Mouse (Mus musculus) layer of hippocampus, adult 2 months (tissue): ENCODE data around the gene Prune1. TPM values are rescaled to one million over a fixed set of nuclear protein-coding genes. Genes with fewer than 3 reads are reported as not detected.
"Not testable (repeated sequence)": the region's sequence is repeated elsewhere in the genome, so short reads cannot be mapped to it uniquely, and the experiment has no call there.

Source experiments
- DNase-seq, 2 experiments: peaks; one replicate each; pipeline ENCODE4 v3.0.0; 2022; ENCODE audit warnings: low spot score in 2 of 2
- H3K27ac ChIP-seq: fragments of 200-600 bp; 2 replicates; pipeline ENCODE4 v1.8.1; 2022
- H3K4me3 ChIP-seq: fragments of 200-600 bp; 2 replicates; pipeline ENCODE4 v1.8.1; 2022; ENCODE audit warnings: mild to moderate bottlenecking
- CTCF ChIP-seq: fragments of 200-600 bp; conservative IDR thresholded peaks from 2 replicates; pipeline ENCODE4 v1.8.1; 2022; ENCODE audit warnings: antibody characterized with exemption, mild to moderate bottlenecking, moderate library complexity
- total RNA-seq, 2 experiments: library from RNA; stranded (reverse); gene quantifications; 2 replicates each; pipeline ENCODE4 v1.2.3; 2021

The Prune1 gene
- total RNA-seq, 2 experiments from 2014 or later = 22.0 to 22.4 TPM

DNA sequence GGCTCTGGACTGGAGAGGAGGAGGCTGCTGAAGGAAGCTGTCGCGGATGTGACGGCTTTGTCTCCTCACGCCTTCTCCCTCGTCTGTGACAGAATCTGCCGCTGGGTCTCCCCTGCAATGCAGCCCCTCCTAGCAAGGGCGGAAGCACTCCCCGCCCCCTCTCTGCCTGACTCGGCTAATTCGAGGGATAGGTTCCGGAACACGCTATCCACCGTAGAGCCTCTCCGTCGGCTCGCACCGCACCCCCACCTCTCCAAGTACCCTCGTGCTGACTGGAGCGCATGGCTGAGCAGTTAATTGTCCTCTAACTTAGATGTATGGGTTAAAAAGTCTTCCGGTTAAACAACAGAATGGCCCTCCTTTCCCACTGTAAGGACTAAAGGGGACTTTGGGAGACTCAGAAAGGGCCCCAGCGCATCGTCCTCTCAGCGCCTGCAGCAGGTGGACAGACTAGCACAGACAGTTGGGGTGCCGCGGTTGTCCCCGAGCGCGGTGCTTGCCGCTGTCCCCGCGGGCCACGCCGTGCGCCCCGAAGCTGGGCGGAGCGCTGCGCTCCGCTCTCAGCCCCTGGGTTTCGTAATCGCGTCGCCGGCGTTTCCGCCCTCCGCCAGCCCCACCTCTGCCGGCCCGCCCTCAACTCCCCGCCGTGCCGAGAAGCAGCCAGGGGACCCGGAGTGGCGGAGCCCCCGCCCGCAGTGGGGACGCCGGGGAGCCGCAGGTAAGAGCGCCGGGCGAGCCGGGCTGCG lies 53.6 kb downstream of the Prune1 start, which contains the start of gene Cdc42se1:
TSS of gene Cdc42se1 (plus strand) at position 585 of the 746 bp plus-strand sequence.
- DNase-seq = peak; percentile 89 to 91
- H3K4me3 ChIP-seq = peak within 1 kb of the TSS; percentile 81
- peak within 1 kb of the TSS; percentile 100 for H3K27ac ChIP-seq
- no peak for TF ChIP-seq CTCF

DNA sequence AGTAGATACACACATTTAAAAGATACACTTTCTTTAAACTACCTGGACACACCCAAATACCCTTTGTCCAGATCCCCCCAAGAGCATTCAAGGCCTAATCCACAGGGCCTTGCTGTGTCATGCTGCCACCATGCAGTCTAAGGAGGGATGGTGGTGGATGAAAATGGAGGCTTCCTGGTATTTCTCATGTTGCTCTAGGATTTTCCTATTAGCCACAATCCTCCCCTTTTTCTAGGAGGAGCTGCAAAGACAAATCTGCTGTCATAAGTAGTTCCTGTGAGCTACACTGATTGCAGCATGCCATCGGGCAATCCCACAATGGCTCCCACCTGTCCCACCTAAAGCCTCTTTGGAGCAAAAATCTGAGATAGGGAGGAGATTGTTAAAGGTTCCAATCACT lies 54.7 kb downstream of the Prune1 start:
- H3K4me3 ChIP-seq = peak overlapping the region; percentile 81
- DNase-seq = peak in 1 of 2 experiments; percentile 32
- no peak for TF ChIP-seq CTCF
- H3K27ac ChIP-seq = peak overlapping the region; percentile 100

DNA sequence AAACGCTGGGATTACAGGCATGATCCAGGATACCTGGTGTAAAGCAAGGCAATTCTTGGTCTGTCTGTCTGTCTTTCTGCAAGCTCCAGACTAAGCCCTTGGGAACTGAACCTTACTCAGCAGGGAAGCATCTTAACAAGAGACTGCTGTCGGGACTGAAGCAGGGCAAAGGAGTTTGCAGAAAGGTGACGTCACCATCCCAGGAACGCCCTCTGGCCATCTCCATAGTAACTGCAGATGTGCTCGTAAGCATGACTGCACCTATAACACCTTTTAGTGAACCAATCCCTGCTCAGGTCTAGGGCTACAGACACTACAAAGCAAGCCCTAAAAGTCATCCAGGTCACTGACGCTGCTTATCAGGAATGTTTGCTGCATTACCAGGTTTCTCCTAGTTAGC lies 57.6 kb downstream of the Prune1 start:
- TF ChIP-seq CTCF = no peak
- no peak for DNase-seq
- Histone ChIP-seq H3K27ac (peak overlapping the region; percentile 36; the same call in 1 of the 2 replicates), H3K4me3 (no peak overlapping the region)

DNA sequence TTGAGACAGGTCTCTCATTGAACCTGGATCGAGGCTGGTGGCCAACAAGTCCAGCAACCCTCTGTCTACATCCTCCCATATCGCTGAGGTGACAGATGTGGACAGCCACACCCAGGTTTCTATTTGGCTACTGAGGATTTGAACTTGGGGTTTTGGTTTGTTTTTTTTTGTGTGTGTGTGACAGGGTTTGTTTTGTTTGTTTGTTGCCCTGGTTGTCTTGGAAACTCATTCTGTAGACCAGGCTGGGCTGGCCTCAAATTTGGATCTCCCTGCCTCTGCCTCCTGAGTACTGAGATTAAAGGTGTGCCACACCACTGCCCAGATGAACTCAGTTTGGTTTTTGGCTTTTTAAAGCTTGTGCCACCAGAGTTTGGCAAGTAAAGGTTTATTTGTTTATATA lies 58.8 kb downstream of the Prune1 start:
- DNase-seq = no peak
- no peak overlapping the region for H3K4me3 ChIP-seq

DNA sequence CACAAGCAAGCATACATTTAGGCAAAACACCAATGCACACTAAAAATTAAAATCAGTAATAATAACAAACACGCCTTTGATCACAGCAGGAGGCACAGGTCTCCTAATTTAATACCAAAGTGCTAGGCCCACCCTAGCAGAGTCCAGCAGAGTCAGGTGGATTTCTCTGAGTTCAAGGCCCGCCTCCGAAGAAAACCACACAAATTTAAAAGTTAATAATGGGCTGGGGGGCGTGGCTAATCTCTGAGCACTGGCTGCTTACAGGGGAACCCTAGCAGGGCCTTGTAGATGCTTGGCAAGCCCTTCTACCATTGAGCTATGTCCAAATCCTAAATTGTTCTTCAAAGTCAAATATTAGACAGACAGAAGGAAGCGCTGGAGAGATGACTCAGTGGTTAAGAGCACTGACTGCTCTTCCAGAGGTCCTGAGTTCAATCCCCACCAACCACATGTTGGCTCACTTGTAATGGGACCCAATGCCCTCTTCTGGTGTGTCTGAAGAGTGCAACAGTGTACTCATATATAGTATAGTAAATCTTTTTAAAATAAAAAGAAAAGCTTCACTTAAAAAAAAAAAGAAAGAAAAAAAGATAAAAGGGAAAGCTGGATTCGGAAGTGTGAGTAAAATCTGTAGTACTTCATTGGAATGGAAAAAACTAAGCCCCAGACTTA lies 63.3 kb downstream of the Prune1 start:
- H3K27ac ChIP-seq = no peak overlapping the region
- no peak overlapping the region; the same call in 1 of the 2 replicates for H3K4me3 ChIP-seq
- TF ChIP-seq CTCF = peak; percentile 52
- no peak for DNase-seq

More for the DNA sequence above, 58.8 kb downstream of the Prune1 start:
- no peak for TF ChIP-seq CTCF
- no peak overlapping the region for H3K27ac ChIP-seq

DNA sequence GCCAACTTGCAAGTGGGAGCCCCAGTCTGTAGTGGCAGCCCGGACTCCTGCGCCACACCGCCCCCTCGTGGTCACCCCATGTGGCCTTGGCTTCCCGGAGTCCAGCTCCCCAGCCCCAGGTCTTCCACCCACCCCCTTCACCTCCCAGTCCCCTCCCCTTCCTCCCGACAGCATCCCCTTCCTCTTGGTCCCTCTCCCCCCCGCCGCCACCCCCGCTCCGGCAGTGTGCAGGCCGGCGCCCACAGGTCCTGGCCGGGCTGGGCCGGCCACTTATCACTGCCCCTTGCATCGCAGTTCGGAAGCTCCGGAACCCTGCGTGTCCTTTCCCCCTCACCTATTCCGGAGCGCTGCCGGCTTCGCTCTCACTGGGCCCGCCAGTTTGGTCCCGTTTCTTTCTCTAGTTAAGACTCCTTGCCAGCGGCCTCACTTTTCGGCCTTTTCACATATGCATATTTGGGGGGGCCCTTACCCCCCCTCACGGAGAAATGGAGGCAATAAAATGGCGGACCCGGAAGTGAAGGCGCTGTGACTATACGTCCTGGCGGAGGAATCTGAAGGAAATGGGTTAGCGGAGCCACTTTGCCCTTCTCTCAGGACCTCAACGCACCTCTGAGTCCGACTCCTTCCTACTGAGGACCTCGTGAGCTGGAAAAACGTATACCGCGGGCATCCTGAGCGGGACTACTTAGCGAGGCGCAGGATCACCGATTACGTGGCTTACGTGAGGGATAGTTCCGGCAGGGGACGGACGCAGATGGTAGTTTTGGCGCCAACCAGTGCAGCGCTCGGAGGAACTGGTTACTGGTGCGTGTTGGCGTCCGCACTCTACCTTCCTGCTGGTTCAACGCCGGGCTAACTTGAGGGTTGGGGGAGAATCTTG lies 64.4 kb downstream of the Prune1 start, which contains the start of gene Gabpb2:
TSS of gene Gabpb2 (minus strand) at position 662 of the 880 bp plus-strand sequence.
- Histone ChIP-seq H3K27ac (peak within 1 kb of the TSS; percentile 99), H3K4me3 (peak within 1 kb of the TSS; percentile 62)
- DNase-seq = peak; percentile 84 to 92
- TF ChIP-seq CTCF = peak; percentile 91

DNA sequence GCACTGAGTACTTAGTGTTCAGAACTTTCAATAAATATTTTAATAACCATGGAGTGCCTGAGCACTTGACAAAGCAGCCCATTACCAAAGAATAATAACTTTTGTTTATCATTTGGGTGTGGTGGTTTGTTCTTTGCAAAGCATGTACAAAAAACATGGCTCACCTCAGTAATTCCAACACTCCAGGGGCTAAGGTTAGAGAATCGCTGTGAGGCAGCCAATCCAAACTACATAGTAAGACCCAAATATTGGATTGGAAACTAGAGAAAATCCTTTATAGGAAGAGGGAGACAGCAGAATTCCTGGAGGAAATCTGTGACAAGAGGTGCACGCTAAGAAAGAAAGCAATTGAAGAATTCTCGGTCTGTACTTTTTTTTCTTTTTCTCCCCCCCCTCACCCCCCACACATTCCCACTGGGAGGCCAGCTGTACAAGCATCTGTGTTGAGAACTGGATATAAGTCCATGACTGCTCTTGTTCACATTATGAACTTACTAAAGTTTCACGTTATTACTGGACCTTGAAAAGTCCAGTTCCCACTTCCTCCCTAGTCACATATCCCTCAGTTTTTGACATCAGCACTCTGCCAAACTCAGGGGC lies 65.1 kb downstream of the Prune1 start:
- TF ChIP-seq CTCF = no peak
- H3K4me3 ChIP-seq = peak overlapping the region; percentile 62
- DNase-seq = no peak
- peak overlapping the region; percentile 99 for H3K27ac ChIP-seq

DNA sequence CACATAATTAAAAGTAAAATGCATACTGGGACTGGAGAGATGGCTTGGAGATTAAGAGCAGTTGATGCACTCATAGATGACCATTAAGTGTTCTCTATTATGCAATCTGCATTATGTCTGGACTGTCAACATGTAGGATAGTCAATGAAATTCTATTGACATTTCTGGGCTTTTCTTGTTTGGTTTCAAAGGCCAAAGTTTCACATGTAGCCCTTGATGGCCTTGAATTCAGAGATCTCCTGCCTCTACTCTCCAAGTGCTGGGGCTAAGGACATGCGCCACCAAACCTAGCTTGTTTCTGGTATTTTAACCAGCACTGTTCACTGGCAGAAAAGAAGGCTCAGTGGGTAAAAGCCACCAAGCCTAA lies 68.3 kb downstream of the Prune1 start:
- TF ChIP-seq CTCF = no peak
- DNase-seq = no peak

DNA sequence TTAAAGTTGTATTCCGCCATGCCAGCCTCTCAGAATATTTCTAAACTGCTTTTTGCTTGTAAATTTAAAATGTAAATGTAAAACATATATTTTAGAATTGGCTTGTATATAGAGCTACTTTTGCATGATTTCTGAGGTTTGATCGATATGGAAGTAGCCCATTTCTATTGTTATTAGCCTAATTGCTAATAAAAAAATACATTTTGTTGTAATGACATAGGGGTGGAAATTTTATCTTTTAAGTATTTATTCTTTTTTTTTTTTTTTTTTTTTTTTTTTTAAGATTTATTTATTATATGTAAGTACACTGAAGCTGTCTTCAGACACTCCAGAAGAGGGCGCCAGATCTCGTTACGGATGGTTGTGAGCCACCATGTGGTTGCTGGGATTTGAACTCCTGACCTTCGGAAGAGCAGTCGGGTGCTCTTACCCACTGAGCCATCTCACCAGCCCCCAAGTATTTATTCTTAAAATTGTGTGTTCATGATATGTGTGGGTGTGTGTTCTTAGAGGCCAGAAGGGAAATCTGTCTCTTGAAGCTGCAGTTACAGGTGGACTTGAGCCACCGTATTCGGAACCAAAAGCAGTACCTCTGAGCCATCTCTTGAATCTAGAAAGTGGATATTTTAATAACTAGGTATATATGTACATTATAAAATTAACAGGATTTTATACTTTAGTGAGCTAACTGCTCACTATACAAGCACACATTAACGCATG lies 68.8 kb downstream of the Prune1 start:
- H3K4me3 ChIP-seq, DNase-seq, H3K27ac ChIP-seq: not testable (repeated sequence)
- TF ChIP-seq CTCF = peak; percentile 48

More for the DNA sequence above, 68.3 kb downstream of the Prune1 start:
- H3K27ac ChIP-seq = no peak overlapping the region
- no peak overlapping the region for H3K4me3 ChIP-seq

DNA sequence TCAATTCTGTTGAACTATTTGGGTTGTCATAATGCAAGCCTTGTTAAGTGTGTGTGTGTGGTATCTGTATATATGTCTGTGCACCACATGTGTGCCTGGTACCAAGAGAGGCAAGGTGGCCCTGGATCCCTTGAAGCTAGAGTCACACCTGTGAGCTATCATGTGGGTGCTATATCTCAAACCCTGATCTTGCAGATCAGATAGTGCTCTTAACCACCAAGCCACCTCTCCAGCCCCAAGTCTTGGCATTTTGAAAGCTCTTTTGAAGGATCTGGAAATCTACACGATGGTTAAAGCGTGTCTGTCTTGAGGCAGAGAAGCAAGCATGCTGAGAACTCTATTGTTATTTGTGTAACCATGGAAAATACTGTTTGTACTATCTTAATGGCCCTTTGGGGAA lies 71.3 kb downstream of the Prune1 start:
- DNase-seq = no peak
- Histone ChIP-seq H3K27ac (no peak overlapping the region), H3K4me3 (no peak overlapping the region)
- no peak for TF ChIP-seq CTCF

DNA sequence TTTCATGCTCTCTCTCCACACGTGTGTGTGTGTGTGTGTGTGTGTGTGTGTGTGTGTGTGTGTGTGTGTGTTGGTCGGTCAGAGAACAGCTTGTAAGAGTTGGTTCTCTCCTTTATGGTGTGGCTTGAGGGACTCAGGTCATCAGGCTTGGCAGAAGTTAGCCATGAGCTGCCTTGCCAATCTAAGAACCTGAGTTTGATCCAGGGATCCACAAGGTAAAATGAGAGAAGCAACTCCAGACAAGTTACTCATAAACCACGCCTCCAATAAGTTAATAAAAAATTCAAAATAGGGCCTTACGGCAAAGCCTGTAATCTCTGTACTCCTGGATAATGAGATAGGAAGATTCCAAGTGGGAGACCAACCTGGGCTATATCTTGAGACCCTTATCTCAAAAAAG lies 73.6 kb downstream of the Prune1 start:
- H3K27ac ChIP-seq = no peak overlapping the region
- no peak for DNase-seq
- no peak for TF ChIP-seq CTCF
- no peak overlapping the region for H3K4me3 ChIP-seq

DNA sequence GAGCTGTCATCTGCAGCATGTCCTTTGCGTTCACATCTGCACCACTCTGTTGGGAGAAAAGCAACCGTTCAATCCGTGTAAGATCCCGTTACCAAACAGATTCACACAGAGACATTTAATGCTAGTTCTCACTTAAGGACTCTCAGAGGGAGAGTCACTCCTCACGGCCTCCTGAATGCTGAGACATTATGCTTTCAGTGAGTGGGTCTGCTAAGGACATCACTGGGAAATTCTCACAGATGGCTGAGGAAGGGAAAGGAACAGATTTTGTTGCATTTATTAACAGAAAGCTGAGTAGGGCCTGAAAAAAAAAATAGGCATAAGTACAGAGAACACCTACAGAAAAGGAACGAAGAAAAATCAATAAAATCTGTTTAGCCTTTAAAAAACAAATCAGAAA lies 78.0 kb downstream of the Prune1 start:
- DNase-seq = peak; percentile 33 to 63
- TF ChIP-seq CTCF = no peak

More for the DNA sequence above, 78.0 kb downstream of the Prune1 start:
- Histone ChIP-seq H3K4me3 (no peak overlapping the region), H3K27ac (peak overlapping the region; percentile 15; the same call in 1 of the 2 replicates)

Other genes with a start within 250 kb of the Prune1 start
- 100 to 1,000 TPM; 158 to 160 TPM for gene Psmd4, start 239.5 kb downstream of the Prune1 start, total RNA-seq
- gene Pip5k1a, start 175.1 kb downstream of the Prune1 start, total RNA-seq = 10 to 100 TPM; 64.1 to 71.0 TPM
- 10 to 100 TPM; 43.5 to 46.1 TPM for gene Vps72, start 171.1 kb downstream of the Prune1 start, total RNA-seq
- gene Tmod4, start 157.6 kb downstream of the Prune1 start, total RNA-seq = under 1 TPM in 1 of 2 experiments, not detected in 1; 0.71 TPM
- gene Scnm1, start 148.1 kb downstream of the Prune1 start, total RNA-seq = 10 to 100 TPM; 50.4 to 57.5 TPM
- gene Lysmd1, start 148.0 kb downstream of the Prune1 start, total RNA-seq = 10 to 100 TPM; 16.4 to 16.7 TPM
- gene Tnfaip8l2, start 139.7 kb downstream of the Prune1 start, total RNA-seq = 1 to 10 TPM; 2.5 to 2.7 TPM
- 10 to 100 TPM; 33.9 to 46.6 TPM for gene Sema6c, start 121.6 kb downstream of the Prune1 start, total RNA-seq
- 10 to 100 TPM; 15.4 to 20.0 TPM for gene Gabpb2, start 64.2 kb downstream of the Prune1 start, total RNA-seq
- 10 to 100 TPM; 67.5 to 77.5 TPM for gene Cdc42se1, start 53.3 kb downstream of the Prune1 start, total RNA-seq
- gene Mllt11, start 49.9 kb downstream of the Prune1 start, total RNA-seq = 100 to 1,000 TPM; 287 to 294 TPM
- under 1 TPM; 0.25 to 0.54 TPM for gene Gm128, start 40.5 kb downstream of the Prune1 start, total RNA-seq
- gene Bnipl, start 30.9 kb downstream of the Prune1 start, total RNA-seq = under 1 TPM; 0.37 to 0.69 TPM
- gene Mindy1, start 731 bp downstream of the Prune1 start, total RNA-seq = 10 to 100 TPM; 19.1 to 22.7 TPM
- 1 to 10 TPM; 1.5 TPM for gene Anxa9, start 25.1 kb upstream of the Prune1 start, total RNA-seq
- 10 to 100 TPM; 53.1 to 63.3 TPM for gene Cers2, start 32.7 kb upstream of the Prune1 start, total RNA-seq
- 10 to 100 TPM; 37.7 to 39.2 TPM for gene Setdb1, start 75.1 kb upstream of the Prune1 start, total RNA-seq
- gene 4930558C23Rik, start 120.8 kb upstream of the Prune1 start, total RNA-seq = not detected
- gene Arnt, start 152.3 kb upstream of the Prune1 start, total RNA-seq = 10 to 100 TPM; 36.0 to 45.1 TPM
- gene Ctsk, start 217.2 kb upstream of the Prune1 start, total RNA-seq = 1 to 10 TPM; 2.6 TPM
- gene Ctss, start 244.7 kb upstream of the Prune1 start, total RNA-seq = 10 to 100 TPM; 55.0 to 57.5 TPM